Mouse (Mus musculus) forebrain, embryonic 14.5 days (tissue): ENCODE measurements around the gene F830045P16Rik. TPM values are rescaled to one million over a fixed set of nuclear protein-coding genes. Genes with fewer than 3 reads are reported as not detected.

Source experiments
- ATAC-seq: fragments of 200-750 bp; cut with Nextera tagmentation; 2 replicates; pipeline ENCODE4 v1.8.0; 2017; ENCODE audit warnings: mild to moderate bottlenecking, moderate library complexity
- DNase-seq: peaks from one replicate; pipeline ENCODE4 v3.0.0-alpha.2; 2015; ENCODE audit warnings: low spot score
- H3K27ac ChIP-seq: fragments of 300-500 bp; sonication (generic); 2 replicates; pipeline ENCODE4 v1.5.1; 2014; ENCODE audit warnings: low read depth, mild to moderate bottlenecking, control low read depth, low read length, moderate library complexity
- H3K27me3 ChIP-seq: fragments of 300-500 bp; sonication (generic); replicated peaks from 2 replicates; pipeline ENCODE4 v1.6.1; 2014; ENCODE audit warnings: low read length, control low read depth, mixed read lengths; ENCODE audit not compliant: control insufficient read depth, insufficient read depth
- H3K36me3 ChIP-seq: fragments of 300-500 bp; sonication (generic); 2 replicates; pipeline ENCODE4 v1.6.1; 2014; ENCODE audit warnings: low read length, control low read depth; ENCODE audit not compliant: control insufficient read depth, insufficient read depth
- H3K4me1 ChIP-seq: fragments of 300-500 bp; sonication (generic); 2 replicates; pipeline ENCODE4 v1.6.1; 2014; ENCODE audit warnings: antibody characterized with exemption, low read length, control low read depth; ENCODE audit not compliant: control insufficient read depth, insufficient read depth
- H3K4me2 ChIP-seq: fragments of 300-500 bp; sonication (generic); 2 replicates; pipeline ENCODE4 v1.6.1; 2014; ENCODE audit warnings: mild to moderate bottlenecking, control low read depth, low read length
- H3K4me3 ChIP-seq: fragments of 300-500 bp; sonication (generic); 2 replicates; pipeline ENCODE4 v1.5.1; 2014; ENCODE audit warnings: low read depth, low read length, control low read depth
- H3K9ac ChIP-seq: fragments of 300-500 bp; sonication (generic); 2 replicates; pipeline ENCODE4 v1.6.1; 2014; ENCODE audit warnings: mild to moderate bottlenecking, low read length, control low read depth, moderate library complexity
- H3K9me3 ChIP-seq: fragments of 300-500 bp; sonication (generic); replicated peaks from 2 replicates; pipeline ENCODE4 v1.6.1; 2016; ENCODE audit warnings: low read length, control low read depth, mixed read lengths; ENCODE audit not compliant: control insufficient read depth
- WGBS: fragments of 180-500 bp; shearing (Covaris S2); extraction: QIAGEN DNeasy Blood & Tissue Kit; methylation state at CpG from one replicate; pipeline ENCODE4 v1.1.7; 2014; 5-methylcytosine and 5-hydroxymethylcytosine counted together
- polyA plus RNA-seq: library from polyadenylated mRNA; unstranded; fragments of >200 nt; fragmentation: Nextera tagmentation; extraction: Ambion mirVana; gene quantifications from 2 replicates; pipeline ENCODE4 v1.2.1, GENCODE M21; 2014

Gene F830045P16Rik
- polyA plus RNA-seq, 1 experiment from 2014 or later = not detected

DNA sequence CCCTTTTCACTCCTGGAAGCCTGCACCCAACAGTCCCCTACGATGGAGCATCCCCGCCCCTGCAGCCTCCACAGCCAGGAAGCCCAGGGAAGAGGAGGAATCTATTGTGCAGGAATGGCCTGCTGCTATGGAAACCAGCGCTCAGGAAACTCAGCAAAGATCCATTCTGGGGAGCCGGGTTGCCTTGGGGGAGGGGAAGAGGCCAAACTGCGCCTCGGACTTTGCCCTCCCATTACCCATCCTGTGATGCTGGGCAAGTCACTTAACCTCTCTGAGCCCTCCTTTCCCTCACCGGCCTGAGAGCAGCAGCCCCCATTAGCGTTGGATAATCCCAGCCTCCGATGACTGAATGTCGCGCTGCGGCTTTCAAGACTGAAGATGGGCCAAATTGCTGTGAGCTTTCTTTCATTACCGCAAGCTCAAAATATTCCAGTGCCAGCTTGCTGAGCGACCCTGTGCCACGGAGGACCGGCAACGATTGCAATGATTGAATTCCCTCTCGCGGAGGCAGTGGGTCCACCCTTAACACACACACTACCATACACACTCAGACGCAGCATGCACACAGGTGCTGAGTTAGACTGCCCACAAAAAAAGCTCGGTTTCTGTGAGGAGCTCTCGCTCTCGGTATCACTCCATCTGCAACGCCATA, 38.1 kb upstream of the F830045P16Rik start:
- Histone ChIP-seq H3K4me2 (peak overlapping the region; percentile 63), H3K27me3 (no peaks in the 10 kb centered on the region), H3K9me3 (no peaks in the 10 kb centered on the region), H3K4me3 (peak overlapping the region; percentile 24), H3K36me3 (no peaks in the 10 kb centered on the region), H3K27ac (peak overlapping the region; percentile 85), H3K4me1 (peaks cover 17% of the 10 kb centered on the region), H3K9ac (peak overlapping the region; percentile 48)
- DNase-seq (peak; percentile 81), ATAC-seq (peak; percentile 91)
- WGBS = 3% methylated on average over 24 of the region's 24 CpGs

DNA sequence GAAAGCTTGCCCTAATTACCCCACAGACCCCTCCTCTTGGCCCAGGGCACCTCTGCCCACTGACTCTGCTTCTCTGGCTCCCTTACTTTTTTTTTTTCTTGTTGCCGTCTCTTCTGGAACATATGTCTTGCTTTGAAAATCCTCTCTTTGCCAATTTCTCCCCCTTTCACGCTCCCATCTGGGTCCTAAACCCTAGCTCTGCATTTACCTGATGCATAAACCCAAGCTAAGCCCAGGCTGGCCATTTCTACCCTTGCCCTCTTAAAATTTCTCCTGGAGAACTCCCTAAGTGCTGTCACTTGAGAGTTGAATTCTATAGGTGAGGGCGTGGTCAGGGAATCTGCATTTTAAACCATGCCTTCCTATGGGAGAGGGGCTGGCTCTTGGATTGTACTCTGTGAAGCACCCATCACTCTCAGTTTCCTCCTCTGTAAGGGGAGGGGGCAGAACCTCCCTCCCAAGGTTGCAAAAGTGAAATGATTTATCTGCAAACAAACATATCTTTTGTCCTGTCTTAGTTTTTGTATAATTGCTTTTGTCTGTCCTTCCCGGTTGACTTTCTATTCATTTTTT, 37.4 kb upstream of the F830045P16Rik start:
- H3K4me1 ChIP-seq = peaks cover 17% of the 10 kb centered on the region
- peak overlapping the region; percentile 85 for H3K27ac ChIP-seq
- DNase-seq (peak; percentile 54), ATAC-seq (peak; percentile 53; the same call in 1 of the 2 replicates)
- H3K36me3 ChIP-seq = no peaks in the 10 kb centered on the region
- peak overlapping the region; percentile 63 for H3K4me2 ChIP-seq
- peak overlapping the region; percentile 48; the same call in 1 of the 2 replicates for H3K9ac ChIP-seq
- H3K27me3 ChIP-seq = no peaks in the 10 kb centered on the region
- H3K9me3 ChIP-seq = no peaks in the 10 kb centered on the region
- WGBS = 7% methylated on average over 4 of the region's 4 CpGs
- H3K4me3 ChIP-seq = peak overlapping the region; percentile 24; the same call in 1 of the 2 replicates

DNA sequence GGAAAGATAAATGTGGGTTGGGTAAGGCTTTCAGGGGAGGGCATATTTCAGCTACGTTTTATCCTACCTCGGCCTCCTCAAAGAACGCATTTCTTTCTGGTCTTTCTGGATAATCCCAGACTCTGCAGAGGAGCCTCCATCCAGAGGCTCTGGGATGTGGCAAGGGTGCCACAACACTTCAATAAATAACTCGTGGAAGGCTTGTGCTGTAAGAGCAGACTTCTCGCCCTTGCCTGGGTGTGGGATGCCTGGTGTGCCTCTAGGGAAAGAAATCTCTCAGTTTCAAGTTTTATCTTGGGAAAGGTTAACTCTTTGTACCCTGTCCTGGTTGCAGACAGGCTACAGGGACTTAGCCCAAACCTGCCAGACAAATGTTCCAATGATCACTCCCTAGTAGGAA, 33.2 kb upstream of the F830045P16Rik start:
- no peak overlapping the region for H3K4me3 ChIP-seq
- no peak overlapping the region for H3K9ac ChIP-seq
- DNase-seq = no peak
- no peaks in the 10 kb centered on the region for H3K27me3 ChIP-seq
- no peak overlapping the region for H3K4me2 ChIP-seq
- no peaks in the 10 kb centered on the region for H3K9me3 ChIP-seq
- 76% methylated on average over 5 of the region's 5 CpGs for WGBS
- H3K36me3 ChIP-seq = no peaks in the 10 kb centered on the region
- no peak overlapping the region for H3K27ac ChIP-seq
- ATAC-seq = no peak
- H3K4me1 ChIP-seq = peaks cover 14% of the 10 kb centered on the region

DNA sequence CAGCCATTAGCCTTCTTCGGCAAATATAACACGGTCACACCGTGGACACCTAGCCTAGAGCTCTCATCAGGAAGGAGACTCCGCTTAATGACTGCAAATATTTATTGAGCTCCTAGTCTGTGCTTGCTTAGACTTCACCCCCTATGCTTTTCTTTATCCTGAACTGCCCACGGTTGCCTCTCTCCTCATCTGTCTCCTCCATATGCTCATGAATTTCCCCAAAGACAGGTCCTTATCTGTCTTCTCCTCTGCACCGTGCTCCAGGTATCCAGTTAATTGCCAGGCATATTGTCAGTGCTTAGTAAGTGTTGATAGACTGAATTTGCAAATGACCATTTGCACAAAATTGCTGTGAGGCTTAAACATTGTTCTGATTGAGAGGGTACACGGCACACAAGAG, 32.7 kb upstream of the F830045P16Rik start:
- Histone ChIP-seq H3K4me2 (no peak overlapping the region), H3K9ac (no peak overlapping the region), H3K27ac (no peak overlapping the region), H3K36me3 (no peaks in the 10 kb centered on the region), H3K27me3 (no peaks in the 10 kb centered on the region), H3K9me3 (no peaks in the 10 kb centered on the region), H3K4me1 (peaks cover 10% of the 10 kb centered on the region), H3K4me3 (no peak overlapping the region)
- no peak for DNase-seq
- ATAC-seq = no peak
- WGBS = 85% methylated on average over 7 of the region's 7 CpGs

DNA sequence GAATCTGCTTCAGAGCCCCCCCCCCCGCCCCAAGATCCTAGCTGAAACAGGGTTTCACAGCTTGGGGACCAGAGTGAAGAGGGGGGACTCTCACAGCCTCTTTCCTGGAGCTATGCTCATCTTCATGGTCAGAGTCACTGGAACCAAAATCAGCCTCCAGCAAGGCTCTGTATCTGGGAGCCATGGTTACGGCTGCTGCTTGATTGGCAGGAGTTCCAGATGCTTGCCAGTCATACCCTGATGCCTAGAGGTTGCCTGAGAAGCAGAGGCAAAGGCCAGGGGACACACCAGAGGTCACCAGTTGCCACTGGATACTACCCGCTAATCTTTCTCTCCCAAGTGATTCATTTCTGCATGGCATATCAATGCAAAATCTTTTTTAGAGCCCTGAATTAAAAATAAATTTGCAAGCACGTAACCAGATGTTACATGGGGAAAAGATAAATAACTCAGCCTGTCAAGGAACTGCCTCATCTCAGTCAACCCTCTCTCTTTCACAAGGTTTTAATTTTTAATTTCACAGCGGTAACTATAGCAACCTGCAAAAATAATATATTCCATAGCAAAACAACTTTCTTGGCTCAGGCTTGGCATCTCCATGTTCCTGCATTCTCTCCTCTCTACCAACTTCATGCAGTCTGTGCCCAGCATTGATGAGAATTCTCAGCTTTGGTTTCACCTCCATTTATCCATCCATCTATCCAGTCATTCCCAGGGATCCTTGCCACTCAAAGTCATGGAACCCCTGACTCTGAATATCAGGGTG, 27.7 kb upstream of the F830045P16Rik start:
- H3K9me3 ChIP-seq = no peaks in the 10 kb centered on the region
- H3K27me3 ChIP-seq = no peaks in the 10 kb centered on the region
- 0 out of 2 replicates have a peak, but pooled peaks have one; percentile 12 for ATAC-seq
- 81% methylated on average over 5 of the region's 5 CpGs for WGBS
- no peaks in the 10 kb centered on the region for H3K36me3 ChIP-seq
- H3K27ac ChIP-seq = 0 out of 2 replicates have a peak overlapping the region, but pooled peaks have one; percentile 39
- peak; percentile 20 for DNase-seq
- H3K9ac ChIP-seq = no peak overlapping the region
- no peak overlapping the region for H3K4me3 ChIP-seq
- H3K4me1 ChIP-seq = no peaks in the 10 kb centered on the region; the same call in 1 of the 2 replicates
- no peak overlapping the region for H3K4me2 ChIP-seq

DNA sequence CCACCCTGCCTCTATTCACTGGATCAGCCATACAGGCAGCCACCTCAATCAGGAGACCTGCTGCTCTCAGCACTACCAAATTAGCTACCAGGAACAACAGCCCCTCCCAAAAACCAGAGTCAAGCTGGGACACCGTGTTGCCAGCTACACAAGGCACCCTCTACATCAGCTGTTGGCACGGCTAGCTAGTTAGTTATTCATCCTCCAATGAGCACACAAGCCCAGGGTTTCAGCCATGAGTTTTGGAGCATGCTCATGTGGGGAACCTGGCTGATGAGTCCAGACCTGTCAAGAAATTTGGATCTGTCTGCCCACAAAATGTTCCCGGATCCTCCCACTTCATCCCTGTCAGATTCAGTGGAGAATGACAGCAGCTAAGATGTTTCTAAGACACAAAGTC, 25.4 kb upstream of the F830045P16Rik start:
- H3K9ac ChIP-seq = no peak overlapping the region
- ATAC-seq (no peak), DNase-seq (peak; percentile 18)
- H3K4me1 ChIP-seq = no peaks in the 10 kb centered on the region; the same call in 1 of the 2 replicates
- 62% methylated on average over 3 of the region's 3 CpGs for WGBS
- no peaks in the 10 kb centered on the region for H3K27me3 ChIP-seq
- H3K27ac ChIP-seq = no peak overlapping the region
- H3K4me2 ChIP-seq = no peak overlapping the region
- H3K36me3 ChIP-seq = no peaks in the 10 kb centered on the region
- H3K4me3 ChIP-seq = no peak overlapping the region
- H3K9me3 ChIP-seq = no peaks in the 10 kb centered on the region

DNA sequence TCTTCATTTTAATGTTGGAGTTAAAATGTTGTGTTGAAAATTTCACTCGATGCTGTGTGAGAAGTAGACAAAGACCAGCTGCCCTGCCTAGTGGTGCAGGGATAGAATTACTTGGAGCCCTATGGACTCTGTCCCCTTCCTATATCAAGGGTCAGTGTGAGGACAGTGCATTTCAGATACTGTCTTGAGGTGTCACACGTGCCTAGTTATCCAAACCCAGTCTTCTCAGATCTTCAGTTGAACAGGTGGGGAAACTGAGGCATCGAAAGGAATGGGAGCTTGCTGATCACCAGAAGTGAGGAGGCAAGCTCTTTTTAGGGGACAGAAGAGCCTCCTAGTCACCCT, 22.4 kb upstream of the F830045P16Rik start:
- no peaks in the 10 kb centered on the region for H3K27me3 ChIP-seq
- no peak overlapping the region for H3K9ac ChIP-seq
- H3K4me3 ChIP-seq = no peak overlapping the region
- H3K4me1 ChIP-seq = no peaks in the 10 kb centered on the region; the same call in 1 of the 2 replicates
- ATAC-seq = no peak
- no peaks in the 10 kb centered on the region for H3K9me3 ChIP-seq
- DNase-seq = no peak
- 71% methylated on average over 3 of the region's 3 CpGs for WGBS
- no peak overlapping the region for H3K4me2 ChIP-seq
- H3K27ac ChIP-seq = no peak overlapping the region
- no peaks in the 10 kb centered on the region for H3K36me3 ChIP-seq

DNA sequence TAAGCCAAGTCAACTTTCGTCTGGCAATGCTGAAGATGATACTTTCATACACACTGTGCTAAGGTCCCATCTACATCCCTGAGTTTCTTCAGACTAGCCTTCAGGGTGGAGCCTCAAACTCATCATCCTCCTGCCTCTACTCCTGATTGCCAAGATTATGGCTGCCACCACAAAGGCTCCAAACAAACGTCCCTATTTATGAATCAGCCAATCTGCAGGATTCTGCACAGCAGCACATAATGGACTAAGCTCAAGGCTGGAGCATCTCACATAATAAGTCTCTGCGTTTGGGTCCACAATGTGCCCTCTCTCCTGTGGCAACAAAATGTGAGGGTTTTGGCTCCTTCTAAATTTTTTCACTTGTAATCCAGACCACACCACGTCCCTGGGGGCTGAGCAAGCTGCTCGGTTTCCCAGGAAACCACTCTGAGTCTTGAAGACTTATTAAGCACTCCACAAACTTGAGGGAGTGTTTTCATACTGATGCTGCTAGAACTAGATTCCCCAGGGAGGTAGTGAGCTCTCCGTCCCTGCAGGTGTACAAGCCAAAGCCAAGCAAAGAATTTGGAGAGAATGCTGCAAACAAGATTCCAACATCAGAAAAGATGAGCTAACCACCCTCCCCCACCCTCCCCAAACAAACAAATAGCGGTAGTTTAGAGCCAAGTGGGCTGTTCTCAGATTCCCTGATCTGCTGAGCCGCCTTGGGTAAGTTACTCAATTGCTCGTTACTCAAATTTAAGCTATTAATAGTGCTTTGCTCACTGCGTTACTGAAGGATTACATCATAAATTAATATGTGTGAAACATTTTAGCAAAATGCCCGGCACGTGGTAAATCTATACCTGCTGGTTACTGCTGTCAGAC, 21.8 kb upstream of the F830045P16Rik start:
- no peak for DNase-seq
- Histone ChIP-seq H3K4me2 (no peak overlapping the region), H3K4me3 (no peak overlapping the region), H3K4me1 (no peaks in the 10 kb centered on the region), H3K9ac (no peak overlapping the region), H3K9me3 (no peaks in the 10 kb centered on the region), H3K27ac (no peak overlapping the region), H3K36me3 (no peaks in the 10 kb centered on the region), H3K27me3 (no peaks in the 10 kb centered on the region)
- WGBS = 45% methylated on average over 12 of the region's 12 CpGs
- no peak for ATAC-seq
